Mouse (Mus musculus): ENCODE measurements around the gene Gm21440. TPM values are rescaled to one million over a fixed set of nuclear protein-coding genes. Genes with fewer than 3 reads are reported as not detected.
"Not testable (repeated sequence)": the region's sequence is repeated elsewhere in the genome, so short reads cannot be mapped to it uniquely, and the experiment has no call there.

Gene Gm21440
- total RNA-seq (2021): not detected

GRCm38 (mm10) chrY:13252091-13252490 is at the start of gene Gm21440, which contains the start of gene Gm21454:
Gene Gm21440, plus strand, starts transcription at chrY:13252391.
Gene Gm21454, plus strand, starts transcription at chrY:13252442.
- not testable (repeated sequence) for DNase-seq (ENCODE audit: extremely low spot score in 1 of 2, low spot score in 1 of 2)

DNA sequence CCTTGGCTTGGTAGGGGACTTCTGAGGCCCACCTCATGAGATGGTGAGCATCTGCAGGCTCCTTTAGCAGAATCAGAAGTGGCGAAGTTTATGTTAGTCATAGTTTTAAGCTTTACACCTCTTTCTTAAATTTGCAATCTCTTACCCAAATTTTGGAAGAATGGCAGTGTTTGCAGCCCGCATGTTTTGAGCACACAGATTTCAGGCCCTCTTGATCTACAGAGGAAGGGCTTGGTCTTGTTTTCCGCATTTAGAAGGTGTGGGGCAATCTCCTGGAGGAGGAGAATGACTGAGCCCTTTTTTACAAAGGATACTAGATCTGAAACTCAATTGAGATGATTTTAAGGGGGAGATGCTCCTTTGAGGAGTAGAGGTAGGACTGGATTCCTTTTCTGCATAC is 28.4 kb upstream of the Gm21440 start, which contains the start of gene Gm21828:
Gene Gm21828, minus strand, starts transcription at position 101 of the 400 bp plus-strand sequence.
- not testable (repeated sequence) for DNase-seq (ENCODE audit: extremely low spot score in 1 of 2, low spot score in 1 of 2)

Other genes with a start within 250 kb of the Gm21440 start
- gene Gm20807, start 209.5 kb upstream of the Gm21440 start, total RNA-seq (2021): not detected
- not detected for gene Gm21891, start 118.9 kb upstream of the Gm21440 start, total RNA-seq (2021)
- gene Gm21425, start 90.4 kb upstream of the Gm21440 start, total RNA-seq (2021): not detected
- not detected for gene Gm21828, start 28.5 kb upstream of the Gm21440 start, total RNA-seq (2021)
- gene Gm21454, start 51 bp downstream of the Gm21440 start, total RNA-seq (2021): not detected
- not detected for gene Gm21725, start 96.7 kb downstream of the Gm21440 start, total RNA-seq (2021)
- not detected for gene Gm21866, start 213.2 kb downstream of the Gm21440 start, total RNA-seq (2021)
- gene Gm20773, start 241.6 kb downstream of the Gm21440 start, total RNA-seq (2021): not detected

Data from layer of hippocampus, postnatal 25 days (tissue).